Mouse (Mus musculus): ENCODE measurements at regions not wholly inside any gene's neighbourhood (a gene's known extent, or its start where the extent isn't known, plus 50 kb on each side); places are given as distances from the start of the nearest gene placed in this dataset.

- ATAC-seq (ENCODE audit: insufficient read depth) (no peak), DNase-seq (no peak)
- Histone ChIP-seq H3K27me3 (ENCODE audit: insufficient read depth, low read length) (no peaks in the 10 kb centered on the region), H3K36me3 (ENCODE audit: insufficient read depth) (no peaks in the 10 kb centered on the region), H3K4me2 (no peak overlapping the region), H3K4me3 (ENCODE audit: low read depth, low read length) (no peak overlapping the region), H3K27ac (ENCODE audit: low read depth) (peak overlapping the region; percentile 55), H3K9me3 (ENCODE audit: low read depth, low read length) (no peaks in the 10 kb centered on the region), H3K4me1 (ENCODE audit: insufficient read depth) (peaks cover 27% of the 10 kb centered on the region), H3K9ac (no peak overlapping the region)
- 44% methylated on average over 6 of the region's 6 CpGs for WGBS
- TF ChIP-seq CTCF (IDR thresholded peaks at IDR 0.05; ENCODE audit: low read depth) = no peak
Measured at GRCm38 (mm10) chr6:127326333-127326729, 120.3 kb upstream of the Parp11 start.

GRCm38 (mm10) chr6:127329191-127330014 lies 117.2 kb upstream of the Parp11 start:
- Histone ChIP-seq H3K4me2 (peak overlapping the region; percentile 65), H3K27me3 (ENCODE audit: insufficient read depth, low read length) (no peaks in the 10 kb centered on the region), H3K9ac (peak overlapping the region; percentile 54), H3K27ac (ENCODE audit: low read depth) (peak overlapping the region; percentile 97), H3K4me1 (ENCODE audit: insufficient read depth) (peaks cover 32% of the 10 kb centered on the region), H3K36me3 (ENCODE audit: insufficient read depth) (no peaks in the 10 kb centered on the region), H3K4me3 (ENCODE audit: low read depth, low read length) (peak overlapping the region; percentile 33), H3K9me3 (ENCODE audit: low read depth, low read length) (no peaks in the 10 kb centered on the region)
- WGBS = 42% methylated on average over 20 of the region's 20 CpGs
- peak; percentile 62 for DNase-seq
- ATAC-seq (ENCODE audit: insufficient read depth) = peak; percentile 25; the same call in 1 of the 2 replicates
- TF ChIP-seq CTCF (IDR thresholded peaks at IDR 0.05; ENCODE audit: low read depth) = no peak

GRCm38 (mm10) chr6:127330015-127330705 lies 116.5 kb upstream of the Parp11 start:
- WGBS = under 1% methylated on average over 46 of the region's 46 CpGs
- peak; percentile 96 for DNase-seq
- H3K4me3 ChIP-seq (ENCODE audit: low read depth, low read length) = peak overlapping the region; percentile 33
- H3K36me3 ChIP-seq (ENCODE audit: insufficient read depth) = no peaks in the 10 kb centered on the region
- peak; percentile 95 for ATAC-seq (ENCODE audit: insufficient read depth)
- peaks cover 32% of the 10 kb centered on the region for H3K4me1 ChIP-seq (ENCODE audit: insufficient read depth)
- H3K9me3 ChIP-seq (ENCODE audit: low read depth, low read length) = no peaks in the 10 kb centered on the region
- TF ChIP-seq CTCF (IDR thresholded peaks at IDR 0.05; ENCODE audit: low read depth) = no peak
- H3K27ac ChIP-seq (ENCODE audit: low read depth) = peak overlapping the region; percentile 97
- H3K4me2 ChIP-seq = peak overlapping the region; percentile 65
- no peaks in the 10 kb centered on the region for H3K27me3 ChIP-seq (ENCODE audit: insufficient read depth, low read length)
- peak overlapping the region; percentile 54 for H3K9ac ChIP-seq

GRCm38 (mm10) chr6:127331091-127331490 lies 115.5 kb upstream of the Parp11 start:
- DNase-seq (peak; percentile 58), ATAC-seq (ENCODE audit: insufficient read depth) (no peak)
- peaks cover 23% of the 10 kb centered on the region for H3K4me1 ChIP-seq (ENCODE audit: insufficient read depth)
- WGBS = 55% methylated on average over 5 of the region's 5 CpGs
- H3K27ac ChIP-seq (ENCODE audit: low read depth) = peak overlapping the region; percentile 97
- no peak overlapping the region for H3K4me3 ChIP-seq (ENCODE audit: low read depth, low read length)
- H3K9me3 ChIP-seq (ENCODE audit: low read depth, low read length) = no peaks in the 10 kb centered on the region
- no peaks in the 10 kb centered on the region for H3K36me3 ChIP-seq (ENCODE audit: insufficient read depth)
- TF ChIP-seq CTCF (IDR thresholded peaks at IDR 0.05; ENCODE audit: low read depth) = no peak
- H3K27me3 ChIP-seq (ENCODE audit: insufficient read depth, low read length) = no peaks in the 10 kb centered on the region
- peak overlapping the region; percentile 65; the same call in 1 of the 2 replicates for H3K4me2 ChIP-seq
- H3K9ac ChIP-seq = no peak overlapping the region

- Histone ChIP-seq H3K9me3 (ENCODE audit: low read depth, low read length) (no peaks in the 10 kb centered on the region), H3K4me2 (no peak overlapping the region), H3K9ac (no peak overlapping the region), H3K36me3 (ENCODE audit: insufficient read depth) (no peaks in the 10 kb centered on the region), H3K4me1 (ENCODE audit: insufficient read depth) (peaks cover 30% of the 10 kb centered on the region), H3K4me3 (ENCODE audit: low read depth, low read length) (no peak overlapping the region), H3K27me3 (ENCODE audit: insufficient read depth, low read length) (no peaks in the 10 kb centered on the region), H3K27ac (ENCODE audit: low read depth) (no peak overlapping the region)
- DNase-seq = no peak
- TF ChIP-seq CTCF (IDR thresholded peaks at IDR 0.05; ENCODE audit: low read depth) = no peak
- no peak for ATAC-seq (ENCODE audit: insufficient read depth)
- WGBS = 70% methylated on average over 6 of the region's 6 CpGs
Measured at GRCm38 (mm10) chr6:127334256-127334655, 112.4 kb upstream of the Parp11 start.

- H3K4me1 ChIP-seq (ENCODE audit: insufficient read depth) = peaks cover 23% of the 10 kb centered on the region
- WGBS = 66% methylated on average over 7 of the region's 7 CpGs
- no peaks in the 10 kb centered on the region for H3K9me3 ChIP-seq (ENCODE audit: low read depth, low read length)
- DNase-seq (peak; percentile 59), ATAC-seq (ENCODE audit: insufficient read depth) (peak; percentile 32; the same call in 1 of the 2 replicates)
- H3K4me2 ChIP-seq = no peak overlapping the region
- TF ChIP-seq CTCF (IDR thresholded peaks at IDR 0.05; ENCODE audit: low read depth) = no peak
- no peaks in the 10 kb centered on the region for H3K27me3 ChIP-seq (ENCODE audit: insufficient read depth, low read length)
- H3K36me3 ChIP-seq (ENCODE audit: insufficient read depth) = no peaks in the 10 kb centered on the region
- H3K9ac ChIP-seq = no peak overlapping the region
- H3K27ac ChIP-seq (ENCODE audit: low read depth) = 0 out of 2 replicates have a peak overlapping the region, but pooled peaks have one; percentile 39
- no peak overlapping the region for H3K4me3 ChIP-seq (ENCODE audit: low read depth, low read length)
Measured at GRCm38 (mm10) chr6:127335462-127335886, 111.2 kb upstream of the Parp11 start.

Data from lung, embryonic 14.5 days (tissue).